Mouse (Mus musculus) neural tube, embryonic 11.5 days (tissue): Measurements from ENCODE around the gene Ak1. TPM values are rescaled to one million over a fixed set of nuclear protein-coding genes. Genes with fewer than 3 reads are reported as not detected.
A peak's percentile ranks its signal among the peaks of the same experiment; 100 is the strongest.

Experiments used
- ATAC-seq: fragments of 200-750 bp; cut with Nextera tagmentation; 2 replicates; pipeline ENCODE4 v1.8.0; 2017; ENCODE audit warnings: moderate number of reproducible peaks, mild to moderate bottlenecking, moderate TSS enrichment, moderate library complexity; ENCODE audit not compliant: insufficient read depth, low FRiP score, low TSS enrichment
- DNase-seq: peaks from one replicate; pipeline ENCODE4 v3.0.0-alpha.2; 2015; ENCODE audit warnings: low spot score
- H3K27ac ChIP-seq: fragments of 300-500 bp; sonication (generic); 2 replicates; pipeline ENCODE4 v1.5.1; 2014; ENCODE audit warnings: low read depth, mild to moderate bottlenecking, low read length
- H3K27me3 ChIP-seq: fragments of 300-500 bp; sonication (generic); 2 replicates; pipeline ENCODE4 v1.6.1; 2014; ENCODE audit warnings: mild to moderate bottlenecking, low read length, mixed read lengths; ENCODE audit not compliant: control insufficient read depth, insufficient read depth
- H3K36me3 ChIP-seq: fragments of 300-500 bp; sonication (generic); 2 replicates; pipeline ENCODE4 v1.6.1; 2014; ENCODE audit warnings: mild to moderate bottlenecking, low read length, moderate library complexity, mixed read lengths; ENCODE audit not compliant: control insufficient read depth, insufficient read depth
- H3K4me1 ChIP-seq: fragments of 300-500 bp; sonication (generic); 2 replicates; pipeline ENCODE4 v1.6.1; 2014; ENCODE audit warnings: low read length, mixed read lengths; ENCODE audit not compliant: control insufficient read depth, insufficient read depth
- H3K4me2 ChIP-seq: fragments of 300-500 bp; sonication (generic); 2 replicates; pipeline ENCODE4 v1.6.1; 2014; ENCODE audit warnings: low read depth, mild to moderate bottlenecking, moderate library complexity
- H3K4me3 ChIP-seq: fragments of 300-500 bp; sonication (generic); 2 replicates; pipeline ENCODE4 v1.5.1; 2014; ENCODE audit warnings: low read depth, low read length
- H3K9ac ChIP-seq: fragments of 300-500 bp; sonication (generic); 2 replicates; pipeline ENCODE4 v1.6.1; 2014; ENCODE audit warnings: mild to moderate bottlenecking, low read length
- H3K9me3 ChIP-seq: fragments of 300-500 bp; sonication (generic); 2 replicates; pipeline ENCODE4 v1.6.1; 2016; ENCODE audit warnings: low read length; ENCODE audit not compliant: control insufficient read depth
- WGBS: fragments of 180-500 bp; shearing (Covaris S2); extraction: QIAGEN DNeasy Blood & Tissue Kit; methylation state at CpG from one replicate; pipeline ENCODE4 v1.1.7; 2014; 5-methylcytosine and 5-hydroxymethylcytosine counted together
- polyA plus RNA-seq: library from polyadenylated mRNA; unstranded; fragments of >200 nt; fragmentation: Nextera tagmentation; extraction: Ambion mirVana; gene quantifications from 2 replicates; pipeline ENCODE4 v1.2.1, GENCODE M21; 2014

The Ak1 gene
- polyA plus RNA-seq, 1 experiment from 2014 or later = 33.0 TPM

DNA sequence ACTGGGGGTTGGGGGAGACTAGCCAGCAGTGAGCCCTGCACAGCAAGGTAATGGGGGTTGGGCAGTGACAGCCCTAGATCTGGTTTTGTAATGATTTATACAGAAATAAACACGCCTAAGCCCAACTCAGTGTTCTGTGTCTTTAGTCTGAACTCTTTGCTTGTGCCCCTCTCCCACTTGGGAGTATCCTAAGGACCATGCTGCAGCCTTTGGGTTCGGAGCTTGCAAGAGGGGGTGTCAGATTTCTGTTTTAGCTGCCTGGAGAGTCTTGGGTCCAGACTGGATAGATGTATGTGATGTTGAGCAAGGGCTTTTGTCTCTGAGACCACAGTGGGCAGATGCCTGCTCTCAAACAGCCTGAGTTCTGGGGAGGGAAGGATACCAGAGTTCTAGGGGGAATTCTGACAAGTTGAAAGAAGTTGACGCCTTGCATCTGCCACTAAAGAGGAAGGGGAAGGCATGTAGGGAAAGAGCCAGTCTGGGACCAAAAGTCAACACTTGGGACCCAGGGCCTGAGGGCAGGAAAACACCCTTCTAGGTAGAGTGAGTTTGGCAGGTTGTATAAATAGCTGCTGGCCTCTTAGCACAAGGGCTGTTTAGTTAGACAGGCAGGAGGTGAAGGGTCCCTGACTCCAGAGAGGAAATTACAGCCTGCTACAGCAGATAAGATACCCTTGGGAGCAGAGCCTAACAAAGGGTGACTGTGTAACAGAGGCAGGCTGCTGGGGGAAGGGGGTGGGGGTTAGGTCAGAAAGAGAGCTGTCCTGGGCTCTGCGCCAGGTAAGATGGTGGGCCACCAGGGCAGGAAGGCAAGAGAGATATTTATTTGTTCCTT lies 659 bp upstream of the Ak1 start:
- no peak overlapping the region for H3K4me2 ChIP-seq
- no peaks in the 10 kb centered on the region for H3K27me3 ChIP-seq
- no peak overlapping the region for H3K4me3 ChIP-seq
- no peaks in the 10 kb centered on the region for H3K9me3 ChIP-seq
- H3K4me1 ChIP-seq = peaks cover 30% of the 10 kb centered on the region
- DNase-seq (peak; percentile 49), ATAC-seq (no peak)
- WGBS = 40% methylated on average over 4 of the region's 4 CpGs
- H3K9ac ChIP-seq = peak overlapping the region; percentile 15; the same call in 1 of the 2 replicates
- H3K36me3 ChIP-seq = no peaks in the 10 kb centered on the region
- H3K27ac ChIP-seq = peak overlapping the region; percentile 63

DNA sequence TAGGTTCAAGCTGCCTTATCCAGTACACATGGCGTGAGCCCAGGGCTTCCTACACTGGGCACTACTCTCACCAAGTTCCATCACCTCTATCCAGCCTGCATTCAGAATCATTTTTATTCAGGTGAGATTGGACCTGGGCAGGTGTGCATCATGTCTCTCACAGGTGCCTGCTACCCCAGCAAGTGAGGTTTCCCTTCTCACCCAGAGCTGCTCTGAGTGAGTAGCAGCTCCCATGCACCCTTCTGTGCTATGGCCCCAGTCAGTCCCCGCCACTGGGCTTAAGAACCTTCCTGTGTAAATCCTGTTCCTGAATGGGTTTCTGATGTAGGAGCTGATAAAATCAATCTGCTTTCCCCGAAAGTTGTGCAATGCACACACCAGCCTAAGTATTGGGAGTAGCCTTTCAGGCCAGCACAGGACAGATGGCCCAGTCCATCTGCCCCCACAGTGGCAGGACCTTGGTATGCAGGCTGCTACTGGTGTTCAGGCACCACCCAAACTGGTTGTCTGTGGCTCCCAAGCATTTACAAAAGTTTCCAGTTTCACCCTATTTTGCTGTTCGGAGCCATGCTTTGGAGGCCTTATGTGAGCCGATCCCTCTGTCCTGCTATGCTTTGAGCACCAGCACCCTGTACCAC lies 2.7 kb downstream of the Ak1 start:
- no peak overlapping the region; the same call in 1 of the 2 replicates for H3K9ac ChIP-seq
- WGBS = 82% methylated on average over 5 of the region's 5 CpGs
- no peaks in the 10 kb centered on the region for H3K9me3 ChIP-seq

DNA sequence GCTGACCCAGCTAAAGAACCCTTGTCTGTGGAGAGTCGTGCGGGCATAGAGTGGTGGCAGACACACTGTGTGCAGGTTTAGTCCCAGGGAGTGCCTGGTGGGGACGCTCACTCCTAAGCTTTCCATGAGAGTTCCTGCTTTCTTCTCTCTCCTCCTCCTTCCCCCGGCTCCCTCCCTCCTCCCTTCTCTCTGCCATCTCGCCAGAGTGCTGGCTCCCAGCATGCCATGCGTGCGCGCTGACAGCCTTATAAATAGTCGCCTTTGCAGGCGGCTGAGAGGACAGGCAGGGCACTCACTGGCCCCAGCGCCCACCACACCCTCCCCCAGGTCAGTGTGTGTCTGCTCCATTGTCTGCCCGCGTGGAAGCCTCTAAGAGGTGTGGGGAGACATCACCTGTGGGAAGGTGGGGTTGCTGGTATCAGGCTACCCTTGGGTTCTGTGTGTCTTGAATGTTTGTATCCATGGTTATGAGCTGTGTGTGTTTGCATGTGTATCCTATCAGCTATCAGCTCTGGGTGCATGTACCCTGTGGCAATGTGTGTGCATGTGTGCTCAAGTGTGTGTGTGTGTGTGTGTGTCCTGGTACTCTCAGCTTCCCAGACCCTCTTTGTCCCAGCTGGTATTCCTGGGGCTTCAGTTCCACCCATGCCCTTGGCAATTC lies 3.8 kb downstream of the Ak1 start:
- Histone ChIP-seq H3K9me3 (no peaks in the 10 kb centered on the region), H3K36me3 (no peaks in the 10 kb centered on the region), H3K27me3 (no peaks in the 10 kb centered on the region), H3K4me3 (peak overlapping the region; percentile 6; the same call in 1 of the 2 replicates), H3K4me2 (peak overlapping the region; percentile 40), H3K4me1 (peaks cover 40% of the 10 kb centered on the region), H3K27ac (peak overlapping the region; percentile 58), H3K9ac (peak overlapping the region; percentile 44)
- peak; percentile 58 for ATAC-seq
- DNase-seq = peak; percentile 84
- 2% methylated on average over 13 of the region's 13 CpGs for WGBS

More for the DNA sequence above, 2.7 kb downstream of the Ak1 start:
- no peaks in the 10 kb centered on the region for H3K36me3 ChIP-seq
- H3K4me2 ChIP-seq = no peak overlapping the region
- no peak overlapping the region for H3K27ac ChIP-seq
- DNase-seq = no peak
- H3K4me1 ChIP-seq = peaks cover 42% of the 10 kb centered on the region
- H3K27me3 ChIP-seq = no peaks in the 10 kb centered on the region
- ATAC-seq = no peak
- no peak overlapping the region for H3K4me3 ChIP-seq

DNA sequence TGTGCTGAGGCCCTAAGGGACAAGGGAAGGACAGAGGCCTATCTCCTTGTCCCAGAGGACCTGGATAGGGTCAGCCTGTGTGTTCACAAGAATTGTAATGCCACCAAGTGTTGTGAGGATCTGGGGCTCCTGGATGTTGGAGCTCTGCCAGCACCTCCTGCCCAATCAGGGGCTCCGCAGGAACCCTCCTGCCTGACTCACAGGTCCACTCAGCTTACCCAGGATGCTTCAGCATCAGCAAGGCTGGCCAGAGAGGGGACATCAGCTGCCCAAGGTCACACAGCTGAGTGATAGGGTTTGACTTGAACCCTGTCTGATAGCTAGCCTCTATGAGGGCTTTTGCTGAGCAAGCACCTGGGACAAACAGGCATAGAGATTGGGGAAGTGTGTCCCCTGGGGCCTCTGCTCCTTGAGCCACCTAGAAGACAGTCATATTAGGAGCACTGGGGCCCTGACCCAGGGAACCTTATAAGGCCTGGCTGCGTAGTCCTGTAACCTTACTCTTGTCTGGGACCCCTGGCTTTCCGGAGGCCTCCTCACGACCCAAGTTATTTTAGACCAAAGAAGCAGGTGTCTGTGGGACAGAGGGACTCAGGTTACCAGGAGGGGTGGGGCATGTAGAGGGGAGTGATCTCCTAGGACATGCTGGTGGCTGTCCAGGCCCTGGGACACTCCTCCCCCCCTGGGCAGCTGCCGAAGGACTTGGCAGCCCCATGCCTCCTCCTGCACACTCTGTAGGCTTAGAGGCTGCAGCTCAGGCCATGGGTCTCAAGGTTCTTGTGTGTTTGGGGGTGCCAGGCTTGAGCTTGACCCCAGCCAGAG lies 4.5 kb downstream of the Ak1 start:
- Histone ChIP-seq H3K4me2 (peak overlapping the region; percentile 40; the same call in 1 of the 2 replicates), H3K27ac (peak overlapping the region; percentile 58), H3K36me3 (no peaks in the 10 kb centered on the region), H3K4me1 (peaks cover 34% of the 10 kb centered on the region), H3K27me3 (no peaks in the 10 kb centered on the region), H3K9ac (peak overlapping the region; percentile 20; the same call in 1 of the 2 replicates), H3K4me3 (0 out of 2 replicates have a peak overlapping the region, but pooled peaks have one; percentile 6), H3K9me3 (no peaks in the 10 kb centered on the region)
- ATAC-seq (peak; percentile 5; the same call in 1 of the 2 replicates), DNase-seq (no peak)
- WGBS = 58% methylated on average over 5 of the region's 5 CpGs

DNA sequence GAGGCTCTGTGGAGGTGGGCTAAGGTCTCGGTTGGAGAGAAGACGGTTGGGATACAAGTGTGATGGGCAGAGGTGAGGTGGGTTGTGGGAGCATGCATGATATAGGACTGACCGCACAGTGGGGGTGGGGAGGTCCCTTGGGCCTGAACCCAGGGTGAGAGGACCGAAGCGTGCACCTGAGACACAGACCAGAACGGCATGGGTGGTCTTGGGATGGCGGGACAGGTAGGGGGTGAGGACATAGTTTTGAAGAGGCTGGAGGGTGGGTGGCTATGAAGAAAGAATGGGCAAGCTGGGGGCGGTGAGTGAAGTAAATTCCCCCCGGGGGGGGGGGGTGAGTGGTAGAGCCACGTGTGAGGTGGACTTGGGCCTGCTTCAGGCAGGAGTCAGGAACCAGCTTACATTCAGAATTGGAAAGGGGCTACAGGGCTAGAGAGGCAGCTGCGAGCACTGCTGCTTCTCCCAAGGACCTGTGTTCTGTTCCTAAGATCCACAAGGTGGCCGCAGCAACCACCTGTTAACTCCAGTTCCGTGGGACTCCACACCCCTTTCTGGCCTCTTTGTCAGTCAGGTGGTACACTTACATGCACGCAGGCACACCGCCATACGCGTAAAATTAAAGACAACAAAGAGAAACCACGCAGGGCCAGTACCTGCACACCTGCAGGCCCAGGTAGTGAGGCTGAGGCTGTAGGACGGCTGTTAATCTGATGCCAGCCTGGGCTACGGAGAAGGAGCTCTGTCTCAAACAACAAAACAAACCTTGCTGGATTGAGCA lies 5.9 kb downstream of the Ak1 start:
- Histone ChIP-seq H3K27ac (no peak overlapping the region), H3K4me2 (no peak overlapping the region), H3K4me1 (peaks cover 36% of the 10 kb centered on the region), H3K4me3 (no peak overlapping the region), H3K36me3 (no peaks in the 10 kb centered on the region), H3K9ac (no peak overlapping the region), H3K9me3 (no peaks in the 10 kb centered on the region), H3K27me3 (no peaks in the 10 kb centered on the region)
- ATAC-seq (no peak), DNase-seq (no peak)
- WGBS = 69% methylated on average over 20 of the region's 20 CpGs

DNA sequence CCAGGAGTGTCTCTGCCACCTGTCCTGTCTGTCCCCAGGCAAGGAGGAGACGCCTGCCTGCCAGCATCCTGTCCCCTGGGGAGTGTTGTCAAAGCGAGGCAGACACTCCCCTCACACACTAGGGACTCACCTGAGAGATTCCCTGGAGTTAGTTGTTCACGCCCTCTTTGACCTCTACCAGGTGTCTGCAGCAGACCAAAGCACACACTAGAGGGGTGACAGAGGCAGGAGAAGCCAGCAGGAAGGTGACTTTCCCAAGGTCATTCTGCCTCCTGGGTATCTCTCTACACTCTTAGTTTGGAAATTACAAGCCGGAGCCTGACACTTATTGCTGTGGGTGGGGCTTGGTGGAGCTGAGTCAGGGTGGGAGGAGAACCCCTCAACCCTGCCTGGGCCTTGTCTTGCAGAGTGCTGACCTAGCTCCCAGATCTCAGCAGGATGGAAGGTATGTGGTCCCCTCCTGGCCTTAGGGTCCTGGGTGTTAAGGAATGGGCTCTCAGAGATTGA lies 6.5 kb downstream of the Ak1 start:
- Histone ChIP-seq H3K4me2 (no peak overlapping the region), H3K9me3 (no peaks in the 10 kb centered on the region), H3K27ac (no peak overlapping the region), H3K36me3 (no peaks in the 10 kb centered on the region), H3K27me3 (no peaks in the 10 kb centered on the region), H3K4me3 (no peak overlapping the region), H3K9ac (no peak overlapping the region), H3K4me1 (peaks cover 36% of the 10 kb centered on the region)
- DNase-seq (no peak), ATAC-seq (no peak)
- WGBS = 59% methylated on average over 4 of the region's 4 CpGs

DNA sequence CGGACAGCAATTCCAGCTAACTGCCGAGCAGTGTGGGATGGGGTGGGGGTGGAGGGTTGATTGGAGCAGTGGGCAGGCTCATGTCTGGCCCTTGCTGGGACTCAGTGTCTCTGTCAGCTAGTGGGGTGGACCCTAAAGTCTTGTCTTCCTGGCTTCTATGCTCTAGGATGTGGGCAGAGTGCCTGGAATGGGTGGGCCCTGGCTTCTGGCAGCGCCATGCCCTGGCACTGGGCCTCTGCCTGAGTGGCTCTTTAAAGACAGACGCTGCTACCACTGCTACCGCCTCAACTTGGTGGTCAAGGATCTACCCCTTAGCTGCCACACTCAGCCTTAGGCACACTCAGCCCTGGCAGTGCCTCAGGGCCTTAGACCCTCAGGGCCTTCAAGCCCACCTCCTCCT lies 7.2 kb downstream of the Ak1 start:
- H3K9ac ChIP-seq = peak overlapping the region; percentile 35; the same call in 1 of the 2 replicates
- WGBS = 40% methylated on average over 5 of the region's 5 CpGs
- ATAC-seq (no peak), DNase-seq (no peak)
- H3K36me3 ChIP-seq = no peaks in the 10 kb centered on the region
- H3K4me3 ChIP-seq = no peak overlapping the region
- H3K9me3 ChIP-seq = no peaks in the 10 kb centered on the region
- H3K27me3 ChIP-seq = no peaks in the 10 kb centered on the region
- H3K4me2 ChIP-seq = no peak overlapping the region
- no peak overlapping the region for H3K27ac ChIP-seq
- peaks cover 36% of the 10 kb centered on the region for H3K4me1 ChIP-seq
